ENCODE assay signal across 8 mouse cellular contexts in the genomic region with DNA sequence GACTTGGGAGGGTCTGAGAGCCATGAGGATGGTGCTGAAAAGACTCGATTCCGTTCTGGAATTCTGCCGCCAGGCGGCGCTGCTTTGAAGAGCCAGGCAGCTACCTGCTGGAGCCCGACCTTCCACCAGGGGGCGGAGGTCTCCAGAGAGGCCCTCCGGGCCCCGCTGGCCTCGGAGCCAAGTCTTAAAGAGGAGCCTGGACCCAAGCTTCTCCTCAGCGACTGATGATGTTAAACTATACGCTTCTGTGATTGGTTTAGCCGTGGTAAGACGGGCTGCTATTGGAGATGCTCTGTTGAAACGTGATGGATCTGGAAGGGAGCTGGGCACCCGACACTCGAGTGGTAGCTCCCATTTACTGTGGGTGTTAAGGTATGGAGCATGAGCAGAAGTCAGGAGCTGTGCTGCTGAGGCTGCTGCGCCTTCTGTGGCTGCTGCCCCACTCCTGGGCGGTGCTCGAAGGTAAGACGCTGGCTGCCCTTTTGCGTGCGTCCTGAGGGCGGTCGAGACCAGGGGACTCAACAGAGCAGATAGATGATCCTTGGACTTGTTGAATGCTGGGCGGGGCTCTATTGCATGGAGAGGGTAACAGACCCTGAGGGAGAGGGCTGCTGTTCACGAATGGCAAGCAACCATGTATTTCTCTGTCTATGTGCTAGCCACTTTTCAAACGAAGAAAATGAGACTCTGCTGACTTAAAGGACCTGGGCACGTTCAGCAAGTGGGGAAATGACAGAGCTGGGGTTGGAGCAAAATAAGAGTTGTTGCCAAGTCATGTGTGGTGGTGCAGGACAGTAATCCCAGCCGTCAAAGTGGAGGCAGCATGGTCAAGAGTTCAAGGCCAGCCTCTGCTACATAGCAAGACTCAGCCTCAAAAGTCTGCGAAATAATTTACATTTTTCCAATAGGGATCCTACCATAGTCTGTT. TPM values are rescaled to one million over a fixed set of nuclear protein-coding genes. Genes with fewer than 3 reads are reported as not detected.
DNase-seq lines count a peak whose midpoint lies in the region; ATAC-seq and TF ChIP-seq lines count a peak whose summit lies in the region.

No protein-coding gene starts in this region.

- H3K4me2 ChIP-seq in forebrain, embryonic 13.5 days, result peak overlapping the region; percentile 59
- peak overlapping the region; percentile 83 for H3K4me2 ChIP-seq in neural tube, embryonic 15.5 days

- ATAC-seq in cerebellum, adult (ENCODE audit: insufficient number of reproducible peaks, low FRiP score, low TSS enrichment), result peak; percentile 100
- peak; percentile 98 for ATAC-seq in forebrain, embryonic 13.5 days
- peak; percentile 97 for ATAC-seq in neural tube, embryonic 15.5 days (ENCODE audit: low FRiP score)

- no peak for TF ChIP-seq POLR2A in ES-Bruce4 (IDR thresholded peaks at IDR 0.05; ENCODE audit: insufficient read depth, low read length)

- H3K27ac ChIP-seq in ES-Bruce4 (ENCODE audit: insufficient read depth, low read length), result no peak overlapping the region
- no peak overlapping the region for H3K27ac ChIP-seq in forebrain, embryonic 13.5 days
- H3K27ac ChIP-seq in neural tube, embryonic 15.5 days (replicated peaks), result peak overlapping the region; percentile 46; the same call in 1 of the 2 replicates

- H3K27me3 ChIP-seq in ES-Bruce4 (ENCODE audit: control insufficient read depth, insufficient read depth, low read length, poor library complexity, severe bottlenecking), result no peaks in the 10 kb centered on the region
- H3K27me3 ChIP-seq in forebrain, embryonic 13.5 days, result peaks cover 47% of the 10 kb centered on the region
- peaks cover 39% of the 10 kb centered on the region for H3K27me3 ChIP-seq in neural tube, embryonic 15.5 days (replicated peaks)

- no peaks in the 10 kb centered on the region for H3K36me3 ChIP-seq in ES-Bruce4 (ENCODE audit: control insufficient read depth, insufficient read depth, low read length, poor library complexity, severe bottlenecking)
- no peaks in the 10 kb centered on the region for H3K36me3 ChIP-seq in forebrain, embryonic 13.5 days (ENCODE audit: poor library complexity, severe bottlenecking)
- no peaks in the 10 kb centered on the region for H3K36me3 ChIP-seq in neural tube, embryonic 15.5 days

- WGBS in forebrain, embryonic 13.5 days, result 6% methylated on average over 31 of the region's 31 CpGs
- WGBS in neural tube, embryonic 15.5 days, result 8% methylated on average over 31 of the region's 31 CpGs

- no peak for TF ChIP-seq EP300 in ES-Bruce4 (IDR thresholded peaks at IDR 0.05; ENCODE audit: insufficient read depth, low read depth, low read length)

- no peaks in the 10 kb centered on the region for H3K4me1 ChIP-seq in ES-Bruce4 (ENCODE audit: control insufficient read depth, insufficient read depth, low read length)
- peaks cover 17% of the 10 kb centered on the region for H3K4me1 ChIP-seq in forebrain, embryonic 13.5 days
- H3K4me1 ChIP-seq in neural tube, embryonic 15.5 days, result peaks cover 20% of the 10 kb centered on the region

- TF ChIP-seq CTCF in ES-Bruce4 (IDR thresholded peaks at IDR 0.05; ENCODE audit: low read depth, low read length), result peak; percentile 98

- intact Hi-C loops in heart, postnatal 14 days (cut with DNase I), result loop anchor here (2.0 kb wide), 1 partner anchor 33 kb away; no protein-coding TSS in a partner anchor

- H3K4me3 ChIP-seq in ES-Bruce4 (ENCODE audit: low read depth, low read length), result peak overlapping the region; percentile 72
- peak overlapping the region; percentile 36 for H3K4me3 ChIP-seq in forebrain, embryonic 13.5 days
- peak overlapping the region; percentile 42 for H3K4me3 ChIP-seq in neural tube, embryonic 15.5 days (replicated peaks)

- no peaks in the 10 kb centered on the region for H3K9me3 ChIP-seq in ES-Bruce4 (replicated peaks; ENCODE audit: control insufficient read depth, insufficient read depth, low read length, poor library complexity, severe bottlenecking)
- no peaks in the 10 kb centered on the region for H3K9me3 ChIP-seq in forebrain, embryonic 13.5 days (replicated peaks)
- no peaks in the 10 kb centered on the region for H3K9me3 ChIP-seq in neural tube, embryonic 15.5 days (replicated peaks)

- peak; percentile 100 for DNase-seq in heart, postnatal 14 days
- peak; percentile 99 for DNase-seq in layer of hippocampus, adult 11-12 months (ENCODE audit: low spot score)
- DNase-seq in lung, adult 18-20 months, result peak; percentile 98 to 99
- peak; percentile 94 for DNase-seq in testis, postnatal 14 days (ENCODE audit: low spot score)

- H3K9ac ChIP-seq in ES-Bruce4 (ENCODE audit: low read depth, poor library complexity, severe bottlenecking), result peak overlapping the region; percentile 4; the same call in 1 of the 2 replicates
- H3K9ac ChIP-seq in forebrain, embryonic 13.5 days, result no peak overlapping the region
- H3K9ac ChIP-seq in neural tube, embryonic 15.5 days (replicated peaks), result no peak overlapping the region

RNA-seq across cellular contexts. Expression of a gene that starts 7.5 kb away (rescaled TPM):
- polyA plus RNA-seq in ES-Bruce4 (2011; ENCODE audit: insufficient read depth, insufficient read length, low read depth, missing spikeins), result not detected in 2 replicates
- polyA plus RNA-seq in forebrain, embryonic 13.5 days (2015; fragmentation: Nextera tagmentation; extraction: Ambion mirVana), result 0.20 TPM in 1 of 2 replicates, not detected in the other
- 1 to 10 TPM in 1 of 2 experiments, under 1 TPM in 1; 0.96 to 1.6 TPM for total RNA-seq in heart, postnatal 14 days (2021)
- polyA plus RNA-seq in neural tube, embryonic 15.5 days (2015; fragmentation: Nextera tagmentation; extraction: Ambion mirVana), result 0.17 and 5.5 TPM in 2 replicates

RNA-seq across cellular contexts. Expression of a gene that starts 13.1 kb away (rescaled TPM):
- polyA plus RNA-seq in ES-Bruce4 (2011; ENCODE audit: insufficient read depth, insufficient read length, low read depth, missing spikeins), result 190 and 199 TPM in 2 replicates
- polyA plus RNA-seq in forebrain, embryonic 13.5 days (2015; fragmentation: Nextera tagmentation; extraction: Ambion mirVana), result 124 and 125 TPM in 2 replicates
- 10 to 100 TPM; 93.2 to 99.4 TPM for total RNA-seq in heart, postnatal 14 days (2021)
- polyA plus RNA-seq in neural tube, embryonic 15.5 days (2015; fragmentation: Nextera tagmentation; extraction: Ambion mirVana), result 115 and 122 TPM in 2 replicates

RNA-seq across cellular contexts. Expression of a gene that starts 16.2 kb away (rescaled TPM):
- 5.9 and 8.3 TPM in 2 replicates for polyA plus RNA-seq in ES-Bruce4 (2011; ENCODE audit: insufficient read depth, insufficient read length, low read depth, missing spikeins)
- 8.7 and 10.0 TPM in 2 replicates for polyA plus RNA-seq in forebrain, embryonic 13.5 days (2015; fragmentation: Nextera tagmentation; extraction: Ambion mirVana)
- total RNA-seq in heart, postnatal 14 days (2021), result 1 to 10 TPM; 3.5 to 4.0 TPM
- polyA plus RNA-seq in neural tube, embryonic 15.5 days (2015; fragmentation: Nextera tagmentation; extraction: Ambion mirVana), result 19.8 and 31.3 TPM in 2 replicates

RNA-seq across cellular contexts. Expression of a gene that starts 17.3 kb away (rescaled TPM):
- 0.65 and 1.1 TPM in 2 replicates for polyA plus RNA-seq in ES-Bruce4 (2011; ENCODE audit: insufficient read depth, insufficient read length, low read depth, missing spikeins)
- 0.20 TPM in 1 of 2 replicates, not detected in the other for polyA plus RNA-seq in forebrain, embryonic 13.5 days (2015; fragmentation: Nextera tagmentation; extraction: Ambion mirVana)
- 1 to 10 TPM; 1.4 to 1.8 TPM for total RNA-seq in heart, postnatal 14 days (2021)
- polyA plus RNA-seq in neural tube, embryonic 15.5 days (2015; fragmentation: Nextera tagmentation; extraction: Ambion mirVana), result 0.29 and 4.2 TPM in 2 replicates

RNA-seq across cellular contexts. Expression of a gene that starts 43.4 kb away (rescaled TPM):
- 1.4 TPM in 1 of 2 replicates, not detected in the other for polyA plus RNA-seq in ES-Bruce4 (2011; ENCODE audit: insufficient read depth, insufficient read length, low read depth, missing spikeins)
- not detected in 2 replicates for polyA plus RNA-seq in forebrain, embryonic 13.5 days (2015; fragmentation: Nextera tagmentation; extraction: Ambion mirVana)
- under 1 TPM; 0.33 to 0.54 TPM for total RNA-seq in heart, postnatal 14 days (2021)
- 0.19 and 2.5 TPM in 2 replicates for polyA plus RNA-seq in neural tube, embryonic 15.5 days (2015; fragmentation: Nextera tagmentation; extraction: Ambion mirVana)
